Mouse (Mus musculus): Measurements from ENCODE around the gene BC035044. TPM values are rescaled to one million over a fixed set of nuclear protein-coding genes. Genes with fewer than 3 reads are reported as not detected.
A peak's percentile ranks its signal among the peaks of the same experiment; 100 is the strongest.
"Not testable (repeated sequence)": the region's sequence is repeated elsewhere in the genome, so short reads cannot be mapped to it uniquely, and the experiment has no call there.

The BC035044 gene
- 1 to 10 TPM; 1.5 to 1.7 TPM for total RNA-seq (2021)

- no peak for DNase-seq (ENCODE audit: extremely low spot score in 1 of 2, low spot score in 2 of 2)
- intact Hi-C loops (cut with DNase I): loop anchor here (2.0 to 10.0 kb wide), 2 partner anchors 40 to 294 kb away; partner anchors contain the start of gene Clec2d
Measured at GRCm38 (mm10) chr6:128890948-128891355, at the start of gene BC035044. TSS of gene BC035044 (minus strand) at chr6:128891126.

GRCm38 (mm10) chr6:128935889-128936665, 45.2 kb upstream of the BC035044 start:
- intact Hi-C loops (cut with DNase I); DNase-seq (ENCODE audit: extremely low spot score in 1 of 2, low spot score in 2 of 2): not testable (repeated sequence)

GRCm38 (mm10) chr6:128934081-128934480, 43.2 kb upstream of the BC035044 start, which contains the start of gene Clec2g:
TSS of gene Clec2g (plus strand) at chr6:128934381.
- intact Hi-C loops (cut with DNase I); DNase-seq (ENCODE audit: extremely low spot score in 1 of 2, low spot score in 2 of 2): not testable (repeated sequence)

- DNase-seq (ENCODE audit: extremely low spot score in 1 of 2, low spot score in 2 of 2): no peak
- intact Hi-C loops (cut with DNase I): no loop called here
Measured at GRCm38 (mm10) chr6:128933050-128933449, 42.1 kb upstream of the BC035044 start.

- DNase-seq (ENCODE audit: extremely low spot score in 1 of 2, low spot score in 2 of 2): no peak
- intact Hi-C loops (cut with DNase I): no loop called here
Measured at GRCm38 (mm10) chr6:128917322-128917721, 26.4 kb upstream of the BC035044 start.

- DNase-seq (ENCODE audit: extremely low spot score in 1 of 2, low spot score in 2 of 2): no peak
- intact Hi-C loops (cut with DNase I): no loop called here
Measured at GRCm38 (mm10) chr6:128913598-128914254, 22.8 kb upstream of the BC035044 start.

- intact Hi-C loops (cut with DNase I); DNase-seq (ENCODE audit: extremely low spot score in 1 of 2, low spot score in 2 of 2): not testable (repeated sequence)
Measured at GRCm38 (mm10) chr6:128900796-128901552, 10.0 kb upstream of the BC035044 start.

- no peak for DNase-seq (ENCODE audit: extremely low spot score in 1 of 2, low spot score in 2 of 2)
- intact Hi-C loops (cut with DNase I): no loop called here
Measured at GRCm38 (mm10) chr6:128900044-128900443, 9.1 kb upstream of the BC035044 start.

GRCm38 (mm10) chr6:128895404-128896001, 4.6 kb upstream of the BC035044 start:
- intact Hi-C loops (cut with DNase I): loop anchor here (10.0 kb wide), 1 partner anchor 289 kb away; the partner anchor contains the start of gene Clec2d
- no peak for DNase-seq (ENCODE audit: extremely low spot score in 1 of 2, low spot score in 2 of 2)

GRCm38 (mm10) chr6:128888834-128889233, 2.1 kb downstream of the BC035044 start:
- intact Hi-C loops (cut with DNase I): no loop called here
- no peak for DNase-seq (ENCODE audit: extremely low spot score in 1 of 2, low spot score in 2 of 2)

- intact Hi-C loops (cut with DNase I): not testable (repeated sequence)
- DNase-seq (ENCODE audit: extremely low spot score in 1 of 2, low spot score in 2 of 2): peak; percentile 35 to 38
Measured at GRCm38 (mm10) chr6:128887091-128887790, 3.7 kb downstream of the BC035044 start, which contains the start of gene Clec2i. TSS of gene Clec2i (plus strand) at chr6:128887588.

- DNase-seq (ENCODE audit: extremely low spot score in 1 of 2, low spot score in 2 of 2): no peak
- intact Hi-C loops (cut with DNase I): no loop called here
Measured at GRCm38 (mm10) chr6:128871910-128872610, 18.9 kb downstream of the BC035044 start.

- DNase-seq (ENCODE audit: extremely low spot score in 1 of 2, low spot score in 2 of 2): no peak
- intact Hi-C loops (cut with DNase I): no loop called here
Measured at GRCm38 (mm10) chr6:128868861-128869260, 22.1 kb downstream of the BC035044 start.

- no peak for DNase-seq (ENCODE audit: extremely low spot score in 1 of 2, low spot score in 2 of 2)
- intact Hi-C loops (cut with DNase I): no loop called here
Measured at GRCm38 (mm10) chr6:128857976-128858375, 33.0 kb downstream of the BC035044 start.

- DNase-seq (ENCODE audit: extremely low spot score in 1 of 2, low spot score in 2 of 2): peak; percentile 40 to 94
- intact Hi-C loops (cut with DNase I): no loop called here
Measured at GRCm38 (mm10) chr6:128856250-128856649, 34.7 kb downstream of the BC035044 start.

- intact Hi-C loops (cut with DNase I): no loop called here
Measured at GRCm38 (mm10) chr6:128855477-128855876, 35.4 kb downstream of the BC035044 start.

GRCm38 (mm10) chr6:128854895-128855294, 36.0 kb downstream of the BC035044 start:
- intact Hi-C loops (cut with DNase I): loop anchor here (1.0 to 5.0 kb wide), 3 partner anchors 212 to 402 kb away; no protein-coding TSS in a partner anchor
- no peak for DNase-seq (ENCODE audit: extremely low spot score in 1 of 2, low spot score in 2 of 2)

More at GRCm38 (mm10) chr6:128855477-128855876, 35.4 kb downstream of the BC035044 start:
- no peak for DNase-seq (ENCODE audit: extremely low spot score in 1 of 2, low spot score in 2 of 2)
